Mouse (Mus musculus): ENCODE measurements around the gene Snx25. TPM values are rescaled to one million over a fixed set of nuclear protein-coding genes. Genes with fewer than 3 reads are reported as not detected.

The Snx25 gene
- 35.4 and 36.1 TPM in 2 replicates for polyA plus RNA-seq (2012; rRNA removed)

GRCm38 (mm10) chr8:46152064-46153031, at the start of gene Snx25:
Gene Snx25, minus strand, starts transcription at chr8:46152159.
- TF ChIP-seq CTCF (IDR thresholded peaks at IDR 0.05; ENCODE audit: borderline replicate concordance, insufficient read depth, low read depth, low read length): no peak
- peak; percentile 95; the same call in 1 of the 2 replicates for TF ChIP-seq POLR2A (IDR thresholded peaks at IDR 0.05; ENCODE audit: borderline replicate concordance, insufficient read depth, low read length)
- Histone ChIP-seq H3K27ac (ENCODE audit: insufficient read depth, low read length) (peak within 1 kb of the TSS; percentile 94), H3K4me1 (ENCODE audit: control insufficient read depth, insufficient read depth, low read length) (peaks cover 9% of the 10 kb centered on the region), H3K4me3 (replicated peaks; ENCODE audit: insufficient read depth, low read depth, low read length) (peak within 1 kb of the TSS; percentile 92), H3K27me3 (ENCODE audit: control insufficient read depth, insufficient read depth, low read length) (no peaks in the 10 kb centered on the region)
- WGBS: 2% methylated on average over 88 of the region's 103 CpGs
- peak; percentile 98 to 99 for DNase-seq

- Histone ChIP-seq H3K27ac (ENCODE audit: insufficient read depth, low read length) (no peak overlapping the region), H3K4me3 (replicated peaks; ENCODE audit: insufficient read depth, low read depth, low read length) (no peak overlapping the region), H3K4me1 (ENCODE audit: control insufficient read depth, insufficient read depth, low read length) (no peaks in the 10 kb centered on the region), H3K27me3 (ENCODE audit: control insufficient read depth, insufficient read depth, low read length) (no peaks in the 10 kb centered on the region)
- WGBS: 86% methylated on average over 5 of the region's 5 CpGs
- DNase-seq: no peak
- TF ChIP-seq POLR2A (IDR thresholded peaks at IDR 0.05; ENCODE audit: borderline replicate concordance, insufficient read depth, low read length) (no peak), CTCF (IDR thresholded peaks at IDR 0.05; ENCODE audit: borderline replicate concordance, insufficient read depth, low read depth, low read length) (no peak)
These were observed 45.7 kb upstream of the Snx25 start for GRCm38 (mm10) chr8:46197673-46198072.

GRCm38 (mm10) chr8:46196877-46197276, 44.9 kb upstream of the Snx25 start:
- DNase-seq: no peak
- Histone ChIP-seq H3K4me3 (replicated peaks; ENCODE audit: insufficient read depth, low read depth, low read length) (no peak overlapping the region), H3K4me1 (ENCODE audit: control insufficient read depth, insufficient read depth, low read length) (no peaks in the 10 kb centered on the region), H3K27ac (ENCODE audit: insufficient read depth, low read length) (no peak overlapping the region), H3K27me3 (ENCODE audit: control insufficient read depth, insufficient read depth, low read length) (no peaks in the 10 kb centered on the region)
- TF ChIP-seq POLR2A (IDR thresholded peaks at IDR 0.05; ENCODE audit: borderline replicate concordance, insufficient read depth, low read length): no peak
- 95% methylated on average over 3 of the region's 3 CpGs for WGBS

- Histone ChIP-seq H3K27ac (ENCODE audit: insufficient read depth, low read length) (no peak overlapping the region), H3K4me1 (ENCODE audit: control insufficient read depth, insufficient read depth, low read length) (no peaks in the 10 kb centered on the region), H3K27me3 (ENCODE audit: control insufficient read depth, insufficient read depth, low read length) (no peaks in the 10 kb centered on the region), H3K4me3 (replicated peaks; ENCODE audit: insufficient read depth, low read depth, low read length) (no peak overlapping the region)
- 90% methylated on average over 8 of the region's 8 CpGs for WGBS
- DNase-seq: no peak
- TF ChIP-seq POLR2A (IDR thresholded peaks at IDR 0.05; ENCODE audit: borderline replicate concordance, insufficient read depth, low read length) (no peak), CTCF (IDR thresholded peaks at IDR 0.05; ENCODE audit: borderline replicate concordance, insufficient read depth, low read depth, low read length) (no peak)
These were observed 41.1 kb upstream of the Snx25 start for GRCm38 (mm10) chr8:46193100-46193499.

DNA sequence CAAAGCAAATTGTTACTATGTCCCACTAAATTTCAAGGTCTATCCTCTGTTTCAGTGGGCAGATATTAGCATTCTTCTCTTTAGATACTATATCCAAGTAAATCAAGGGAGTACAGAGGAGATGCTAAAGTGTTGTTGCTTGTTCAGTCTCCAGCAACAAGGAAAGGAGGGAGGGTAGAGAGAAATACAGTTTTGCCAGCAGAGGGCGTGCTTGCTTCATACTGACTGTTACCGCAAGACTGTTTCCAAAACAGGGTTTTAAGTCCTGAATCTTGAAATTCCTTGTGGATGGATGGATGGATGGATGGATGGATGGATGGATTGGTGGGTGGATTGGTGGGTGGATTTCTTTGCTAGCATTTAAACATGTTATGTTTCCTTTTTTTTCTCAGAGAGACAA, 33.4 kb upstream of the Snx25 start:
- WGBS: 0% methylated on average over 2 of the region's 2 CpGs
- H3K4me1 ChIP-seq (ENCODE audit: control insufficient read depth, insufficient read depth, low read length): no peaks in the 10 kb centered on the region
- DNase-seq: peak; percentile 47 to 65
- TF ChIP-seq CTCF (IDR thresholded peaks at IDR 0.05; ENCODE audit: borderline replicate concordance, insufficient read depth, low read depth, low read length) (peak; percentile 58; the same call in 1 of the 2 replicates), POLR2A (IDR thresholded peaks at IDR 0.05; ENCODE audit: borderline replicate concordance, insufficient read depth, low read length) (no peak)
- no peaks in the 10 kb centered on the region for H3K27me3 ChIP-seq (ENCODE audit: control insufficient read depth, insufficient read depth, low read length)
- no peak overlapping the region for H3K4me3 ChIP-seq (replicated peaks; ENCODE audit: insufficient read depth, low read depth, low read length)
- no peak overlapping the region for H3K27ac ChIP-seq (ENCODE audit: insufficient read depth, low read length)

GRCm38 (mm10) chr8:46180136-46180535, 28.2 kb upstream of the Snx25 start:
- no peak for DNase-seq
- no peak for TF ChIP-seq CTCF (IDR thresholded peaks at IDR 0.05; ENCODE audit: borderline replicate concordance, insufficient read depth, low read depth, low read length)
- TF ChIP-seq POLR2A (IDR thresholded peaks at IDR 0.05; ENCODE audit: borderline replicate concordance, insufficient read depth, low read length): no peak
- WGBS: 96% methylated on average over 7 of the region's 7 CpGs

DNA sequence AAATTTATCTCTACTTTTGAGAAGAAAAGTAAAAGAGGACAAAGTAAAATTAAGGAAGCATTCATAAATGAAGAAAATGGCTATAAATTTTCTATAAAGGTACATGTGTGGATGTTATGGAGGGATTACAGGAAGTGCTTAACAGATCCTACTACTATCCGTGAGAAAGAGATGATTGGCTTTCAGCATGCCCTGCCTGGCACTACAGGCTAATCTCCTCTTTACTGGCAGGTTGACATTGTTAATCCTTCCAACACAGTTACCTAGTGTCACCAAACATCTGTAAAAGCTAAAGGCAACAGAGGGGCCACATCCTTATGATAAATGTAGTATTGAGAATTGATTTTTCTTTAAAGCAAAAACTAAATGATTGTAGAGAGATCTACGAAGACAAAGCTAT, 21.7 kb upstream of the Snx25 start:
- no peak for TF ChIP-seq CTCF (IDR thresholded peaks at IDR 0.05; ENCODE audit: borderline replicate concordance, insufficient read depth, low read depth, low read length)
- Histone ChIP-seq H3K27ac (ENCODE audit: insufficient read depth, low read length) (no peak overlapping the region), H3K4me3 (replicated peaks; ENCODE audit: insufficient read depth, low read depth, low read length) (no peak overlapping the region), H3K4me1 (ENCODE audit: control insufficient read depth, insufficient read depth, low read length) (no peaks in the 10 kb centered on the region), H3K27me3 (ENCODE audit: control insufficient read depth, insufficient read depth, low read length) (no peaks in the 10 kb centered on the region)
- 82% methylated on average over 2 of the region's 2 CpGs for WGBS
- no peak for DNase-seq

More at GRCm38 (mm10) chr8:46180136-46180535, 28.2 kb upstream of the Snx25 start:
- H3K27me3 ChIP-seq (ENCODE audit: control insufficient read depth, insufficient read depth, low read length): no peaks in the 10 kb centered on the region
- H3K4me3 ChIP-seq (replicated peaks; ENCODE audit: insufficient read depth, low read depth, low read length): no peak overlapping the region
- no peaks in the 10 kb centered on the region for H3K4me1 ChIP-seq (ENCODE audit: control insufficient read depth, insufficient read depth, low read length)
- H3K27ac ChIP-seq (ENCODE audit: insufficient read depth, low read length): no peak overlapping the region

DNA sequence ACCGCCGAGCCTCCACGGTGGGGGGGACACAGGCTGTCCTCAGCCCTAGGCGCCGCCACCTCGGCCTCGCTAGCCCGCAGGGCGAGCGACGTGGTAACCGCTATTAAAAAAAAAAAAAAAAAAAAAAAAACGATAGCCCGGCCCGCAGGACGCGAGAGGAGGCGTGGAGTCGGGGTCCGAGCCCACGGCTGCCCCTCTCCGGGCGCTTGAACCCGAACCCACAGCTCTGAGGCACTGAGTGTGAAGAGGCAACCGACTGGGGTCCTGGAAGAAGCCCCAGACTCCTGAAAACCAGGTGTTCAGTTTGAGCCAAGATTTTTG, 11.9 kb upstream of the Snx25 start:
- WGBS: under 1% methylated on average over 25 of the region's 25 CpGs
- no peak for TF ChIP-seq POLR2A (IDR thresholded peaks at IDR 0.05; ENCODE audit: borderline replicate concordance, insufficient read depth, low read length)
- no peak for TF ChIP-seq CTCF (IDR thresholded peaks at IDR 0.05; ENCODE audit: borderline replicate concordance, insufficient read depth, low read depth, low read length)
- no peaks in the 10 kb centered on the region for H3K27me3 ChIP-seq (ENCODE audit: control insufficient read depth, insufficient read depth, low read length)
- peak overlapping the region; percentile 72 for H3K4me3 ChIP-seq (replicated peaks; ENCODE audit: insufficient read depth, low read depth, low read length)
- H3K4me1 ChIP-seq (ENCODE audit: control insufficient read depth, insufficient read depth, low read length): no peaks in the 10 kb centered on the region
- DNase-seq: no peak
- peak overlapping the region; percentile 89 for H3K27ac ChIP-seq (ENCODE audit: insufficient read depth, low read length)
